Mouse (Mus musculus) lung, postnatal 0 days (tissue): ENCODE results near the gene Recql5. TPM values are rescaled to one million over a fixed set of nuclear protein-coding genes. Genes with fewer than 3 reads are reported as not detected.

ENCODE experiments used
- ATAC-seq: fragments of 200-750 bp; cut with Nextera tagmentation; 2 replicates; pipeline ENCODE4 v1.8.0; 2017; ENCODE audit warnings: moderate library complexity
- DNase-seq: peaks from one replicate; pipeline ENCODE4 v3.0.0-alpha.2; 2016; ENCODE audit warnings: low spot score
- H3K27ac ChIP-seq: fragments of 300-500 bp; sonication (generic); 2 replicates; pipeline ENCODE4 v1.5.1; 2014; ENCODE audit warnings: antibody characterized with exemption, mild to moderate bottlenecking, low read length, mixed read lengths
- H3K27me3 ChIP-seq: fragments of 300-500 bp; sonication (generic); replicated peaks from 2 replicates; pipeline ENCODE4 v1.6.1; 2014; ENCODE audit warnings: low read length, mixed read lengths; ENCODE audit not compliant: insufficient read depth
- H3K36me3 ChIP-seq: fragments of 300-500 bp; sonication (generic); 2 replicates; pipeline ENCODE4 v1.6.1; 2014; ENCODE audit warnings: low read length, mixed read lengths; ENCODE audit not compliant: insufficient read depth
- H3K4me1 ChIP-seq: fragments of 300-500 bp; sonication (generic); 2 replicates; pipeline ENCODE4 v1.6.1; 2014; ENCODE audit warnings: antibody characterized with exemption, low read depth, low read length, mixed read lengths; ENCODE audit not compliant: insufficient read depth
- H3K4me2 ChIP-seq: fragments of 300-500 bp; sonication (generic); replicated peaks from 2 replicates; pipeline ENCODE4 v1.6.1; 2014; ENCODE audit warnings: low read depth, mild to moderate bottlenecking, low read length, moderate library complexity, mixed read lengths
- H3K4me3 ChIP-seq: fragments of 300-500 bp; sonication (generic); 2 replicates; pipeline ENCODE4 v1.5.1; 2014; ENCODE audit warnings: low read depth, low read length
- H3K9ac ChIP-seq: fragments of 300-500 bp; sonication (generic); replicated peaks from 2 replicates; pipeline ENCODE4 v1.6.1; 2014; ENCODE audit warnings: low read depth, mild to moderate bottlenecking
- H3K9me3 ChIP-seq: fragments of 300-500 bp; sonication (generic); 2 replicates; pipeline ENCODE4 v1.6.1; 2016; ENCODE audit warnings: low read length, mixed read lengths
- CTCF ChIP-seq: IDR thresholded peaks from 2 replicates; pipeline ENCODE4 v1.5.1; 2016; ENCODE audit warnings: antibody characterized with exemption, mild to moderate bottlenecking
- EP300 ChIP-seq: IDR thresholded peaks from 2 replicates; pipeline ENCODE4 v1.6.1; 2016; ENCODE audit warnings: antibody characterized with exemption, mild to moderate bottlenecking, control low read depth
- WGBS: fragments of 180-500 bp; shearing (Covaris S2); extraction: QIAGEN DNeasy Blood & Tissue Kit; methylation state at CpG from one replicate; pipeline ENCODE4 v1.1.7; 2014; 5-methylcytosine and 5-hydroxymethylcytosine counted together
- polyA plus RNA-seq: library from polyadenylated mRNA; unstranded; fragments of >200 nt; fragmentation: Nextera tagmentation; extraction: Ambion mirVana; gene quantifications from 2 replicates; pipeline ENCODE4 v1.2.1, GENCODE M21; 2015

Gene Recql5
- polyA plus RNA-seq, 1 experiment from 2014 or later: 9.2 TPM

- peaks cover 17% of the 10 kb centered on the region; the same call in 1 of the 2 replicates for H3K36me3 ChIP-seq
- H3K27ac ChIP-seq: no peak overlapping the region
- H3K9me3 ChIP-seq: no peaks in the 10 kb centered on the region
- H3K9ac ChIP-seq: no peak overlapping the region
- H3K4me1 ChIP-seq: no peaks in the 10 kb centered on the region
- DNase-seq (no peak), ATAC-seq (no peak)
- no peak overlapping the region for H3K4me2 ChIP-seq
- no peak overlapping the region for H3K4me3 ChIP-seq
- H3K27me3 ChIP-seq: peaks cover 16% of the 10 kb centered on the region
- TF ChIP-seq CTCF (no peak), EP300 (no peak)
- WGBS: 75% methylated on average over 6 of the region's 6 CpGs
These were observed 78.6 kb downstream of the Recql5 start for GRCm38 (mm10) chr11:115854674-115855073.

GRCm38 (mm10) chr11:115845819-115846218 lies 87.5 kb downstream of the Recql5 start:
- Histone ChIP-seq H3K4me2 (no peak overlapping the region), H3K9me3 (no peaks in the 10 kb centered on the region), H3K36me3 (peaks cover 12% of the 10 kb centered on the region), H3K27ac (no peak overlapping the region), H3K4me1 (peaks cover 13% of the 10 kb centered on the region), H3K4me3 (no peak overlapping the region), H3K27me3 (no peaks in the 10 kb centered on the region), H3K9ac (no peak overlapping the region)
- ATAC-seq: no peak
- no peak for TF ChIP-seq EP300
- TF ChIP-seq CTCF: 0 out of 2 replicates have a peak, but pooled peaks have one; percentile 25
- DNase-seq: no peak
- 96% methylated on average over 2 of the region's 2 CpGs for WGBS

GRCm38 (mm10) chr11:115844240-115844639 lies 89.0 kb downstream of the Recql5 start:
- no peak overlapping the region for H3K9ac ChIP-seq

GRCm38 (mm10) chr11:115843891-115844239 lies 89.4 kb downstream of the Recql5 start:
- Histone ChIP-seq H3K4me3 (no peak overlapping the region), H3K27me3 (no peaks in the 10 kb centered on the region), H3K4me1 (peaks cover 25% of the 10 kb centered on the region), H3K36me3 (peaks cover 12% of the 10 kb centered on the region), H3K9ac (no peak overlapping the region), H3K27ac (peak overlapping the region; percentile 84), H3K4me2 (no peak overlapping the region), H3K9me3 (no peaks in the 10 kb centered on the region)
- 60% methylated on average over 5 of the region's 5 CpGs for WGBS
- DNase-seq (peak; percentile 67), ATAC-seq (peak; percentile 31)
- TF ChIP-seq CTCF (no peak), EP300 (no peak)

More at GRCm38 (mm10) chr11:115844240-115844639, 89.0 kb downstream of the Recql5 start:
- Histone ChIP-seq H3K4me2 (no peak overlapping the region), H3K36me3 (peaks cover 12% of the 10 kb centered on the region), H3K4me1 (peaks cover 23% of the 10 kb centered on the region), H3K27me3 (no peaks in the 10 kb centered on the region), H3K4me3 (no peak overlapping the region), H3K9me3 (no peaks in the 10 kb centered on the region), H3K27ac (peak overlapping the region; percentile 68)
- TF ChIP-seq EP300: no peak
- TF ChIP-seq CTCF: no peak
- DNase-seq: no peak
- 57% methylated on average over 8 of the region's 8 CpGs for WGBS
- ATAC-seq: no peak

- ATAC-seq (no peak), DNase-seq (no peak)
- H3K36me3 ChIP-seq: peaks cover 12% of the 10 kb centered on the region
- no peaks in the 10 kb centered on the region for H3K9me3 ChIP-seq
- peak overlapping the region; percentile 84 for H3K27ac ChIP-seq
- H3K9ac ChIP-seq: no peak overlapping the region
- H3K4me3 ChIP-seq: no peak overlapping the region
- peaks cover 25% of the 10 kb centered on the region for H3K4me1 ChIP-seq
- no peak overlapping the region for H3K4me2 ChIP-seq
- H3K27me3 ChIP-seq: no peaks in the 10 kb centered on the region
- 75% methylated on average over 11 of the region's 14 CpGs for WGBS
- TF ChIP-seq EP300 (no peak), CTCF (no peak)
These were observed 90.0 kb downstream of the Recql5 start for GRCm38 (mm10) chr11:115843141-115843890.

Other genes starting within 250 kb of the Recql5 start
- 62.8 and 75.9 TPM in 2 replicates for gene Grb2, start 224.9 kb downstream of the Recql5 start, polyA plus RNA-seq
- gene Tmem94, start 168.0 kb downstream of the Recql5 start, polyA plus RNA-seq: 17.0 and 19.4 TPM in 2 replicates
- gene Caskin2, start 119.8 kb downstream of the Recql5 start, polyA plus RNA-seq: 17.5 and 17.9 TPM in 2 replicates
- 18.2 and 19.9 TPM in 2 replicates for gene Tsen54, start 118.8 kb downstream of the Recql5 start, polyA plus RNA-seq
- gene Llgl2, start 109.4 kb downstream of the Recql5 start, polyA plus RNA-seq: 66.0 and 70.1 TPM in 2 replicates
- gene Myo15b, start 75.1 kb downstream of the Recql5 start, polyA plus RNA-seq: 0.57 and 0.68 TPM in 2 replicates
- gene Smim5, start 33.5 kb downstream of the Recql5 start, polyA plus RNA-seq: 25.8 and 27.6 TPM in 2 replicates
- 58.1 and 61.5 TPM in 2 replicates for gene Smim6, start 21.5 kb downstream of the Recql5 start, polyA plus RNA-seq
- 21.2 and 22.8 TPM in 2 replicates for gene Sap30bp, start 195 bp downstream of the Recql5 start, polyA plus RNA-seq
- 3.8 and 4.2 TPM in 2 replicates for gene Itgb4, start 41.2 kb upstream of the Recql5 start, polyA plus RNA-seq
- 91.0 and 95.6 TPM in 2 replicates for gene Galk1, start 79.2 kb upstream of the Recql5 start, polyA plus RNA-seq
- gene H3f3b, start 94.5 kb upstream of the Recql5 start, polyA plus RNA-seq: 1,667 and 1,708 TPM in 2 replicates
- 14.5 and 15.0 TPM in 2 replicates for gene Unk, start 96.8 kb upstream of the Recql5 start, polyA plus RNA-seq
- 14.9 and 25.3 TPM in 2 replicates for gene Unc13d, start 144.5 kb upstream of the Recql5 start, polyA plus RNA-seq
- 84.8 and 108 TPM in 2 replicates for gene Wbp2, start 153.5 kb upstream of the Recql5 start, polyA plus RNA-seq
- 26.3 and 28.8 TPM in 2 replicates for gene Trim47, start 193.7 kb upstream of the Recql5 start, polyA plus RNA-seq
- 3.9 TPM in 2 replicates for gene Trim65, start 197.7 kb upstream of the Recql5 start, polyA plus RNA-seq
- 44.1 and 45.9 TPM in 2 replicates for gene Mrpl38, start 205.4 kb upstream of the Recql5 start, polyA plus RNA-seq
- 11.9 and 16.6 TPM in 2 replicates for gene Fbf1, start 234.7 kb upstream of the Recql5 start, polyA plus RNA-seq